Mouse (Mus musculus): Measurements from ENCODE around the gene Ssc4d.
A peak's percentile ranks its signal among the peaks of the same experiment; 100 is the strongest.

Gene Ssc4d

GRCm38 (mm10) chr5:135974365-135974764, at the start of gene Ssc4d:
Ssc4d (minus strand) TSS chr5:135974531.
- DNase-seq: no peak

GRCm38 (mm10) chr5:136019907-136020306, 45.6 kb upstream of the Ssc4d start:
- DNase-seq: no peak

DNA sequence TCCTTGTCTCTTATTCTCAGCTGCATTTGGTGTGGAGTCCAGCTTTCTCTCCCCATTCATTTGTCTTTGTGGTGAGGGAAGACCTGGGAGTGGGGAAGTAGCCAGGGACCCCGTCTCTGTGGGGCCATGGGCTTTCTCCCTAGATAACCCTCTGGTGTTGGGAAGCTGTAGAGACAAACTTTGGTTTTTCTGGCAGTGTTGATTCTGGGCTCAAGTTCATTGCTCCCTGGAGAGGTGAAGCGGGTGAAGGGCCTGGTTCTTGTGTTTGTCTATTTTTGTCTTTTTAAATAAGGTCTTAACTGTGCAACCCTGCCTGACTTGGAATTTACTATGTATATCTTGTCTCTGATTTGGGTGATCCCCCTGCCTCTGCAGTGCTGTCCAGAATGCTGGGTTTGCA, 44.4 kb upstream of the Ssc4d start:
- DNase-seq: no peak

GRCm38 (mm10) chr5:136017262-136017661, 42.9 kb upstream of the Ssc4d start:
- DNase-seq: no peak

GRCm38 (mm10) chr5:136016014-136016876, 41.9 kb upstream of the Ssc4d start:
- DNase-seq: peak in 1 of 2 experiments; percentile 43

DNA sequence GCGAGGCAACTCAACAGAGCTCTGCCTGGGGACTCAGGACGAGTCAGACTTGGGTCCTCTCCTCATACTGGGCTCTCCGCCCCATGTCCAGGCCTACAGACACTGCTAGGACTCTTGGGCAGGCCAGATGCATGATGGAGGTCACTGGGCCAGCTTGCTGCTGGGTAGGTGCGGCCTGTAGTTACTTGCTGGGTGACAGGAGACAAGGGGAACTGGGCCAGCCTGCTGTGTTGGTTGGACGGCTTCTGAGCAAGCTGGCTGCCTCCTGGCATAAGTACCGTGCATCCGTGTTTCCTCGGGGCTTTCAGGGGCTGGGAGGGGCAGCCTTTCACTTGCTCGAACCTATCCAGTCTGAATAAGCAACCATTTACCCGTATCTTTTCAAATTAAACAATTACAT, 41.3 kb upstream of the Ssc4d start:
- no peak for DNase-seq

DNA sequence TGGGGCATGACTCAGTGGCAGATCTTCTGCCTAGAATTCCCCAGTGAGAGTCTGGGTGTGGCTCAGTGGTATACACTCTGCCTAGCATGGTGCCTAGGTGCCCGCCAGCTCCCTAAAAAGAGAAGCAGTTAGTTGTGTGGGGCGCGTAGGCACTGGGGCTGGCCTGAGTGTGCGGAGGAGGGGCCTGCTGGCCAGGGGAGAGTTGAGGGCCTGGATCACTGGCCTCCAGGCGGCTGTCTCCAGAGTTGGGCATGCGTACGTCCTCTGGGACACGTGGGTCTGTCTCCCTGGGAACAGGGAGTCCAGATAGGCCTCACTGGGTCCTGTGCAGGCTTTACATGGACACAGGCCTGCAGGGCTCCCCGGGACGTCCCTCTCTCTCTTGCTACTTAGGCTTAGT, 40.5 kb upstream of the Ssc4d start:
- DNase-seq: no peak

DNA sequence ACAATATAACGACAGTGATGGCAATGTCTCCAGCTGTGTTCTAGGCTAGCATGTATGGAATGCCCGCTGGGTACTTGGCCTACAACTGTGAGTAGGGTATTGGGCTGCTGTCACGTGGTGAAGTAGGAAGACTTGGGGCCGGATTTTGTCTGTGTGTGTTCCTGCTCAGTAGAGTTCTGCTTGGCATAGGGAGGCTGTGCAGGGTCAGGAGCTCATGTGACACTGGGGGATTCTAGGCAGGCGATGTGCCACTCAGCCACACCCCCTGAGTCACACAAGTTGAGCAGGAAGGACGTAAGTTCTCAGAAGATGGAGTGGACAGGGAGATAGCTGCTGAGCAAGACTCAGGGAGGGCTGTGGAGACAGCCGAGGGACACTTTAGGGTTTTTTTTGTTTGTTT, 33.4 kb upstream of the Ssc4d start:
- DNase-seq: no peak

GRCm38 (mm10) chr5:136004537-136004936, 30.2 kb upstream of the Ssc4d start:
- DNase-seq: no peak

DNA sequence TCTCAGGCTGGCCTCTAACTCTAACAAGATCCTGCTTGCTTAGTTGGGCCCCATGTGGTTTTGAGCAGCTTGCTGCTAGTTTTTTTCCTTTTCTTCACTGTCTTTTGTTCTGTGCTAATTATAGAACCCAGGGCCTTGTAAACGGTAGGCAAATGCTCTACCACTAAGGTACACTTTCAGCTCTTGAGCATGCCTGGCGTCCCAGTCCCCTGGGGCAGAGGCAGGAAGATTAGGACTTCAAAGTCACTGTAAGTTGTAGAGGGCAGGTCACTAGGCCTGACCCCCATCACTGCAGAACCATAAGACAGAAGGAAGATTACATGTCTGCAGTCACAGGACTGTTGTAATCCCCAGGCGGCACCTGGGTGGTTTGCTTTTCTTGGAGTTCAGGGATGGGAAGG, 28.4 kb upstream of the Ssc4d start:
- DNase-seq: no peak

DNA sequence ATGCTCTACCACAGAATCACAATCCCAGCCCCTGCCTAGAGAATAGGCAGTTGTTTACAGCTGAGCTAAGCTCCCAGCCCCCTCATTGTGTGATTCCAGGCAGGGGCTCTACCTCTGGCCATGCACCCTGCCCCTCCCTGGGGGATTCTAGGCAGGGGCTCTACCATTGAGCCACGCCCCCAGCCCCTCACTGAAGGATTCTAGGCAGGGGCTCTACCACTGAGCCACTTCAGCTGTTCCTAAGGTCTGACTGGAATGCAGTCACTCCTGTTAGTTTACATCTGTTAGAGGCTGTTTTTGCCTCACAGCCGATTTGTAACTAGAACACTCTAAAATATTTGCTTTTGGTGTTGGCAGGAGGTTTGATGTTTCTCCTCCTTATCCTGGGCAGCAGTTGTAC, 28.0 kb upstream of the Ssc4d start:
- no peak for DNase-seq

- no peak for DNase-seq
Observed at GRCm38 (mm10) chr5:136001222-136001621, 26.9 kb upstream of the Ssc4d start.

GRCm38 (mm10) chr5:135996162-135996561, 21.8 kb upstream of the Ssc4d start:
- DNase-seq: no peak

DNA sequence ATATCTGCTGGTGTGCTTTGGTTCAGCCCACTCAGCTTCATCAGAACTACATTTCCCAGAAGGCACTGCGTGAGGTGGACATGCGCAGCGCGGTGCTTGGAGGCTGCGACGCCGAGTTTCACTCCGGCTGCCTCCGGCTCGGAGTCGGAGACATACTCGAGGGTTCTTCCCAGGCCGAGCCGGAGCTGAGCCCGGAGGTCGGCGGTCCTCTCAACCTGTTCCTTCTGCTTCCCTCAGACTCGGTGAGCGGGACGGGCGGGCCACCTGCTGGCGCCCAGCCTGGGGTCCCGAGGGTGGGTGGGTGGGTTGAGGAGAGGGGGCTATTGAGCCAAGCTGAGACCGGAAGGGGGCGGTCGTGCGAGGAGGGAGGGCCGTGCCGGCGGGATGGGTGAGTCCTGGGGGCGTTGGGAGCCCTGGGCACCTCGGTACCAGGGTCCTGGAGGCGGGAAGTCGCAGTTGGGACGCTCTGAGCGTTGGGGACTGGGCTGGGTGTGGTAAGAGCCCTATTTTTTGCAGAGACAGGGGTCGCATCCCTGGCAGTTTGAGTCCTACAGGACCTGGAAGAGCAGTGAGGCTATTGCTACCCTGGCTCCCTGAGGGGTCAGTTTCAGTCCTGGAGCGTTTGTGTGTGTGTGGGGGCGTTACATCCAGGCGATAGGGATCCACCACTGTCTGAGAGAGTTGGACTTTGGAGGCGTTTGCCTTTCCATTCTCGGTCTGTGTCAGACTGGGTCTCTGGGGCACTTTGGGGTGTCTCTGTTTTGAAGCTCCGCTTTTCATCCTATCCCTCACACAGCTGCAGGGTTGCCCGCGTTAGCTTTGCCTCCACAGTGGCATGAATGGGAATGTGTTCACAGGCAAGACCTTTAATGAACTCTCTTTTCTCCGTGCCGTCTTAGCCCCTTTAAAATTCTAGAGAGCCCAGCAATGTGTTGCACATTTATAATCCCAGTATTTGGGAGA, 20.7 kb upstream of the Ssc4d start, which contains the start of gene Dtx2:
TSS of gene Dtx2 (plus strand) at position 76 of the 963 bp plus-strand sequence.
- DNase-seq: peak; percentile 87 to 93

GRCm38 (mm10) chr5:135994335-135994724, 20.0 kb upstream of the Ssc4d start:
- no peak for DNase-seq

GRCm38 (mm10) chr5:135993381-135993965, 19.1 kb upstream of the Ssc4d start:
- DNase-seq: no peak

- no peak for DNase-seq
Observed at GRCm38 (mm10) chr5:135990601-135991000, 16.3 kb upstream of the Ssc4d start.

DNA sequence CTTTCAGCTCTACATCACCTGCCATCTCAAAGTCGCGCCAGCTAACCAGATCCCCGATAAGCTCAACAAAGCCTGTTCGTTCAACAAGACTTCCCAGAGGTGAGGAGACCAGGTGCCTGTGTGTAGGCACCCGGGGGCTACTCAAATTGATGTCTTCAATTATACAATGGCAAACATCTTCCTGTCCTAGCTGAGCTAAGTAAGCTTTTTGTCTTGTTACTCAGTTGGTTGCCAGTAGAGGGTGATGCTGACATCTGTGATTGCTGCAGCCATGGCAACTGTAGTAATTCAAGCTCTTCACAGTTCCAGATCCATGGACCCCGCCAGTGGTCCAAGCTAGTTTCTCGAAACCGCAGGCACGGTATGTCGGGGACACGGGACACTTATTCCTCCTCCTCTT, 12.9 kb upstream of the Ssc4d start:
- no peak for DNase-seq

DNA sequence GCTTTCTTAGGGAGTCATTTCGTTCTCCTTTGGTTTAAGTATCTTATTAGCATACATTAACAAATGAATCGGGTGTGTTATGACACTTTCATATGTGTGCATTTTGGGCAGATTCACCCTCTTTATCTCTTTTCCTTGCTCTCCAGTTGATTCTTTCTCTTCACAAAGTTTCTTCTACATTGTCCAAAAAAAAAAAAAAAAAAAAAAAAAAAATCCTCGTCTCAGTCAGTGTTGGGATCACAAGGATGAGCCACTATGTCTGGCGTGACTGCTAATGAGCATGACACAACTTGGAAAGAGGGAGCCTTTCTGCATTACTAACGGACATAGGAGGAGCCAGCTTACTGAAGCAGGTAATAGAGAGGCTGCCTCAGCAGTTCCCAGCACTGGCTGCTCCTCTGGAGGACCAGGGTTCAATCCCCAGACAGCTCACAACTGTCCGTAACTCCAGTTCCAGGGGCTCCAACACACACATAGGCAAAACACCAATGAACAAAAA, 10.3 kb upstream of the Ssc4d start:
- DNase-seq: no peak

DNA sequence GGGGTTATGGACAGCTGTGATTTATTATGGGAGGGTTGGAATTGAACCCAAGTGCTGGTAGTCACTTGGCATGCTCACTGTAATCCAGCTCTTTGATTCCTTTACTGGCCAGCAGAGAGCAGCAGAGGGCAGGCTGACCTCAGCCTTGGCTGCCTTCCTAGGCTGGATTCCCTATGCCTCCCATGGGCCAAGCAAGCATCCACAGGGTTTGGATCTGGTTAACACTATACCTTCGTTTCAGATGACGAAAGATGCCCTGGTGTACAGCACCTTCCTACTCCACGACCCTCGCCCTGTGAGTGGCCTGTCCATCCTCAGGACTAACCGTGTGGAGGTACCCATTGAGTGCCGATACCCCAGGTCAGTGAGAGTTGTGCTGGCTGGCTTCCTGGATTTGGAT, 8.1 kb upstream of the Ssc4d start:
- peak; percentile 77 to 83 for DNase-seq

DNA sequence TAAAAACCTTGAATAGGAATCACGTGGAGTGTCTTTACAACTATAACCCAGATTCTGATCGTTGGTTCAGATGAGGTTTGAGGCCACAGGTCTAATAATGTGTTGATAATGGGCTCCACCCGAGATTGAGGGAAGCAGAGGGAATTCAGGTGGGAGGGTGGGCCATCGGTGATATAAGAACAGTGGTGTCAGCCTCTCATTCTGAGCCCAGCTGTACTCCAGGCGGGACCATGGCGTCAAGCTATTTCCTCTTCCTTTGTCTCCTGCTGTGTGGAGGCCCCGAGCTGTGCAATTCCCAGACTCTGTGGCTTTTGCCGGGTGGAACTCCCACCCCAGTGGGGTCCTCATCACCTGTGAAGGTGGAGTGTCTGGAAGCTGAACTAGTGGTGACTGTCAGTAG, 5.6 kb upstream of the Ssc4d start, which contains the start of gene Zp3:
TSS of gene Zp3 (plus strand) at position 196 of the 400 bp plus-strand sequence.
- no peak for DNase-seq

DNA sequence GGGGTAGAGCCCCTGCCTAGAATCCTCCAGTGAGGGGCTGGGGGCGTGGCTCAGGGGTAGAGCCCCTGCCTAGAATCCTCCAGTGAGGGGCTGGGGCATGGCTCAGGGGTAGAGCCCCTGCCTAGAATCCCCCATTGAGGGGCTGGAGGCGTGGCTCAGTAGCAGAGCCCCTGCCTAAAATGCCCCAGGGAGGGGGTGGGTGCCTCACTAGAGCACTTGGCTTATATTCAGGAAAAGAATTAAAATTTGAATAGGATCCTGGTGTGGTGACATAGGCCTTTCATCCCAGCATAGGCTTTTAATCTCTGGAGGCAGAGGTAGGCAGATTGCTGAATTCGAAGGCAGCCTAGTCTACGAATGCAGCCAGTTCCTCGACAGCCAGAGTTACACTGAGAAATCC, 5.0 kb upstream of the Ssc4d start:
- DNase-seq: no peak
